Mouse (Mus musculus): ENCODE measurements around the gene Zfr2.

Gene Zfr2

GRCm38 (mm10) chr10:81232580-81233225, at the start of gene Zfr2:
Zfr2 (plus strand) TSS chr10:81233155.
- peak; percentile 88 to 93 for DNase-seq (ENCODE audit: low spot score in 2 of 2)

GRCm38 (mm10) chr10:81183805-81184204, 49.1 kb upstream of the Zfr2 start, which contains the start of gene 4930442H23Rik:
4930442H23Rik (minus strand) TSS chr10:81183849.
- no peak for DNase-seq (ENCODE audit: low spot score in 2 of 2)

GRCm38 (mm10) chr10:81184765-81185164, 48.2 kb upstream of the Zfr2 start:
- no peak for DNase-seq (ENCODE audit: low spot score in 2 of 2)

GRCm38 (mm10) chr10:81187161-81187560, 45.8 kb upstream of the Zfr2 start:
- DNase-seq (ENCODE audit: low spot score in 2 of 2) = no peak

- no peak for DNase-seq (ENCODE audit: low spot score in 2 of 2)
Measured at GRCm38 (mm10) chr10:81189821-81190220, 43.1 kb upstream of the Zfr2 start.

GRCm38 (mm10) chr10:81190236-81190911, 42.6 kb upstream of the Zfr2 start:
- no peak for DNase-seq (ENCODE audit: low spot score in 2 of 2)

- DNase-seq (ENCODE audit: low spot score in 2 of 2) = no peak
Measured at GRCm38 (mm10) chr10:81190912-81191321, 42.0 kb upstream of the Zfr2 start.

GRCm38 (mm10) chr10:81191342-81191982, 41.5 kb upstream of the Zfr2 start:
- DNase-seq (ENCODE audit: low spot score in 2 of 2) = no peak

- peak; percentile 66 to 79 for DNase-seq (ENCODE audit: low spot score in 2 of 2)
Measured at GRCm38 (mm10) chr10:81192270-81192967, 40.5 kb upstream of the Zfr2 start.

GRCm38 (mm10) chr10:81192968-81193501, 39.9 kb upstream of the Zfr2 start:
- no peak for DNase-seq (ENCODE audit: low spot score in 2 of 2)

- no peak for DNase-seq (ENCODE audit: low spot score in 2 of 2)
Measured at GRCm38 (mm10) chr10:81193991-81194774, 38.8 kb upstream of the Zfr2 start.

GRCm38 (mm10) chr10:81195300-81195699, 37.7 kb upstream of the Zfr2 start:
- no peak for DNase-seq (ENCODE audit: low spot score in 2 of 2)

- no peak for DNase-seq (ENCODE audit: low spot score in 2 of 2)
Measured at GRCm38 (mm10) chr10:81196470-81197065, 36.4 kb upstream of the Zfr2 start.

GRCm38 (mm10) chr10:81197305-81197704, 35.6 kb upstream of the Zfr2 start:
- DNase-seq (ENCODE audit: low spot score in 2 of 2) = no peak

- DNase-seq (ENCODE audit: low spot score in 2 of 2) = no peak
Measured at GRCm38 (mm10) chr10:81198230-81198629, 34.7 kb upstream of the Zfr2 start.

- no peak for DNase-seq (ENCODE audit: low spot score in 2 of 2)
Measured at GRCm38 (mm10) chr10:81198990-81199389, 34.0 kb upstream of the Zfr2 start.

GRCm38 (mm10) chr10:81200141-81200540, 32.8 kb upstream of the Zfr2 start:
- no peak for DNase-seq (ENCODE audit: low spot score in 2 of 2)

- no peak for DNase-seq (ENCODE audit: low spot score in 2 of 2)
Measured at GRCm38 (mm10) chr10:81200605-81201287, 32.2 kb upstream of the Zfr2 start.

GRCm38 (mm10) chr10:81201807-81202758, 30.9 kb upstream of the Zfr2 start, which contains the start of gene Nmrk2:
Nmrk2 (minus strand) TSS chr10:81202051.
- no peak for DNase-seq (ENCODE audit: low spot score in 2 of 2)

Measured in urinary bladder, adult 18-20 months (tissue).